21 mouse cellular contexts compared by ENCODE assay signal in the genomic region with DNA sequence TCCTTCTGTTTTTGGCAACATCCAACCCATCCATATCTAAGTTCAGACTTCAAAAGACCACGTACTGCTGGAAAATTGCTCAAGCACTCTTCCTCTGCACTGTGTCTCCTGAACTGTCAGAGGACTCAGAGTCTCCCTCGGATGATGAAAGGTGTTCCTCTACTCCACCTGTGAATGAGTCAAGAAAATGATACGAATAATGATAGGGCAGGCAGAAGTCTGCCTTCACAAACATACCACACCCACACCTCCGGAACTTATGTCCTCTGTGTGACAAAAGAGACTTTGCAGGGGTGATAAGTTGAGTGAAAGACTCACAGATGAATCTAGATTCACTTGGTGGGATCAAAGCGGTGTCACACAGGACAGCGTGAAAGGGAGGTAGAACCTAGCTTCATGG. TPM values are rescaled to one million over a fixed set of nuclear protein-coding genes. Genes with fewer than 3 reads are reported as not detected.
A peak's percentile ranks its signal among the peaks of the same experiment; 100 is the strongest.
DNase-seq lines count a peak whose midpoint lies in the region; ATAC-seq lines count a peak whose summit lies in the region.
"Had no signal": no experiment of that assay in that cellular context is flagged by ENCODE, and none has a peak within 500 bp of the region (broad histone marks: within the 10 kb centered on the region; RNA-seq: fewer than 3 reads in every experiment).

No protein-coding gene starts in this region.

- DNase-seq in CD4-positive helper T cell, adult 2 months (ENCODE audit: low read depth, low spot score): peak; percentile 66
- DNase-seq in CD4-positive, CD25-positive, alpha-beta regulatory T cell, adult 2 months (ENCODE audit: low read depth, low spot score): peak; percentile 43
- no peak for DNase-seq in T-cell, adult 2 months (ENCODE audit: low spot score)
- no peak for DNase-seq in spleen, postnatal 4 days (ENCODE audit: low spot score in 2 of 2)
- no peak for DNase-seq in c-Kit-positive CD71-positive TER-119-positive erythroid progenitor cells, embryonic 14.5 days (ENCODE audit: low spot score)
- DNase-seq: adrenal gland, adult 8-10 months; adrenal gland, postnatal 14 days; adrenal gland, postnatal 36 days; cerebellum, adult 11 months; cerebellum, adult 18-20 months; cerebellum, adult 8-10 months; cerebellum, adult 9-11 months; cerebellum, postnatal 14 days; cerebellum, postnatal 36 days; embryo, embryonic 11 days had no signal

- peak; percentile 66 for ATAC-seq in activated CD4-positive, CD25-positive, alpha-beta regulatory T cell, adult 4 months
- ATAC-seq in inflammation-experienced regulatory T-cells, adult 6 months: peak; percentile 57
- no peak for ATAC-seq in megakaryocyte-erythroid progenitor cell, adult 5-6 weeks (replicated peaks; ENCODE audit: low FRiP score, low TSS enrichment, poor library complexity, severe bottlenecking)
- ATAC-seq: forebrain, embryonic 14.5 days; forebrain, embryonic 16.5 days; Patski had no signal

RNA-seq across cellular contexts. Expression of gene Shld1, which starts 17.6 kb away (rescaled TPM):
- polyA plus RNA-seq in activated CD4-positive, CD25-positive, alpha-beta regulatory T cell, adult 4 months (2017; shearing (Covaris generic)): 10 to 100 TPM; 27.2 to 28.1 TPM
- 10 to 100 TPM; 14.9 to 43.3 (median 35.0) TPM for polyA plus RNA-seq in inflammation-experienced regulatory T-cells, adult 6 months (2017; shearing (Covaris generic))
- total RNA-seq in megakaryocyte-erythroid progenitor cell, adult 5-6 weeks (2014; fragmentation: Nextera tagmentation): 1.5 and 6.1 TPM in 2 replicates
- total RNA-seq in megakaryocyte-erythroid progenitor cell, adult 5-6 weeks (2017): 5.2 and 6.2 TPM in 2 replicates

Comparison
In these comparisons a context has a peak if more than half of its experiments do, and no peak if none do; other contexts are left out.
1. DNase-seq: peak in CD4-positive helper T cell, adult 2 months (single experiment) and CD4-positive, CD25-positive, alpha-beta regulatory T cell, adult 2 months (single experiment); none in T-cell, adult 2 months (single experiment), spleen, postnatal 4 days (0 of 2) and c-Kit-positive CD71-positive TER-119-positive erythroid progenitor cells, embryonic 14.5 days (single experiment).